Mouse (Mus musculus) ES-Bruce4 (cell line): ENCODE data around the gene Tmed6.

Source experiments
- CTCF ChIP-seq: IDR thresholded peaks from one replicate; pipeline ENCODE4 v1.8.1; 2011; ENCODE audit warnings: low read depth, low read length
- POLR2A ChIP-seq: IDR thresholded peaks from one replicate; pipeline ENCODE4 v1.8.1; 2011; ENCODE audit warnings: low read length; ENCODE audit not compliant: insufficient read depth

DNA sequence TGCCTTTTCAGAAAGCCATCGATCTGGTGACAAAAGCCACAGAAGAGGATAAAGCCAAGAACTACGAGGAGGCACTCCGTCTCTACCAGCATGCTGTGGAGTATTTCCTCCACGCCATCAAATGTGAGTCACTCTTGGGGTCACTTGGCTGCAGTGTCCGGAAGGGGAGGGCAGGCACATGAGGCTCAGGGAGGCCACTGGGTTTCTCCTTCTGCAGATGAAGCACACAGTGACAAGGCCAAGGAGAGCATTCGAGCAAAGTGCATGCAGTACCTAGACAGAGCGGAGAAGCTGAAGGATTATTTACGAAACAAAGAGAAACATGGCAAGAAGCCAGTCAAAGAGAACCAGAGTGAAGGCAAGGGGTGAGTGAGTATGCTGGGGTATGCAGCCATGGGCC lies 28.8 kb downstream of the Tmed6 start:
- no peak for TF ChIP-seq CTCF
- TF ChIP-seq POLR2A = no peak
